ENCODE assay signal across 7 mouse cellular contexts in genomic region chr13:88822332-88822895, GRCm38 (mm10). TPM values are rescaled to one million over a fixed set of nuclear protein-coding genes. Genes with fewer than 3 reads are reported as not detected.
A peak's percentile ranks its signal among the peaks of the same experiment; 100 is the strongest.
DNase-seq lines count a peak whose midpoint lies in the region; ATAC-seq and TF ChIP-seq lines count a peak whose summit lies in the region.

No protein-coding gene starts in this region.

- ATAC-seq in liver, embryonic 11.5 days (replicated peaks; ENCODE audit: low FRiP score) = no peak

- no peak overlapping the region for H3K9ac ChIP-seq in liver, embryonic 11.5 days (ENCODE audit: low read depth, low read length)

- peak overlapping the region; percentile 85 for H3K4me2 ChIP-seq in liver, embryonic 11.5 days

- WGBS in liver, embryonic 11.5 days = 6% methylated on average over 10 of the region's 10 CpGs
- 19% methylated on average over 10 of the region's 10 CpGs for WGBS in olfactory bulb, adult 2 months

- peak overlapping the region; percentile 59 for H3K4me3 ChIP-seq in liver, embryonic 11.5 days (ENCODE audit: low read depth, low read length)
- peak overlapping the region; percentile 65 for H3K4me3 ChIP-seq in embryonic fibroblast, embryonic 13.5 days (ENCODE audit: insufficient read depth, low read length)
- H3K4me3 ChIP-seq in olfactory bulb, adult 2 months (ENCODE audit: insufficient read depth, low read depth, low read length) = peak overlapping the region; percentile 75

- no peak overlapping the region for H3K27ac ChIP-seq in liver, embryonic 11.5 days (ENCODE audit: low read depth, low read length)
- no peak overlapping the region for H3K27ac ChIP-seq in embryonic fibroblast, embryonic 13.5 days (ENCODE audit: insufficient read depth, low read length)
- peak overlapping the region; percentile 74; the same call in 1 of the 2 replicates for H3K27ac ChIP-seq in olfactory bulb, adult 2 months (ENCODE audit: insufficient read depth, low read depth, low read length)

- peaks cover 28% of the 10 kb centered on the region for H3K27me3 ChIP-seq in liver, embryonic 11.5 days (replicated peaks; ENCODE audit: control insufficient read depth, insufficient read depth, low read length)

- TF ChIP-seq CTCF in embryonic fibroblast, embryonic 13.5 days (IDR thresholded peaks at IDR 0.05; ENCODE audit: borderline replicate concordance, insufficient read depth, low read length) = no peak
- TF ChIP-seq CTCF in olfactory bulb, adult 2 months (IDR thresholded peaks at IDR 0.05; ENCODE audit: insufficient read depth, low read depth, low read length) = no peak

- no peaks in the 10 kb centered on the region; the same call in 1 of the 2 replicates for H3K4me1 ChIP-seq in liver, embryonic 11.5 days (replicated peaks; ENCODE audit: control insufficient read depth, insufficient read depth, low read length)
- peaks cover 9% of the 10 kb centered on the region; the same call in 1 of the 2 replicates for H3K4me1 ChIP-seq in embryonic fibroblast, embryonic 13.5 days (ENCODE audit: control insufficient read depth, insufficient read depth, low read length)
- H3K4me1 ChIP-seq in olfactory bulb, adult 2 months (ENCODE audit: control insufficient read depth, insufficient read depth, low read length) = no peaks in the 10 kb centered on the region

- no peaks in the 10 kb centered on the region for H3K9me3 ChIP-seq in liver, embryonic 11.5 days (ENCODE audit: control insufficient read depth, low read length)

- no peak for TF ChIP-seq POLR2A in embryonic fibroblast, embryonic 13.5 days (IDR thresholded peaks at IDR 0.05; ENCODE audit: low read depth, low read length)
- TF ChIP-seq POLR2A in olfactory bulb, adult 2 months (IDR thresholded peaks at IDR 0.05; ENCODE audit: insufficient read depth, low read depth, low read length) = no peak

- no peaks in the 10 kb centered on the region for H3K36me3 ChIP-seq in liver, embryonic 11.5 days (ENCODE audit: control insufficient read depth, insufficient read depth, low read length)

- no peak for DNase-seq in liver, embryonic 11.5 days (ENCODE audit: low spot score)
- DNase-seq in liver = no peak
- peak; percentile 9 to 28 for DNase-seq in layer of hippocampus, postnatal 14 days (ENCODE audit: low spot score in 2 of 2)
- no peak for DNase-seq in ovary, postnatal 14 days (ENCODE audit: low spot score)
- no peak for DNase-seq in kidney, adult 9 months

RNA-seq across cellular contexts. Expression of gene Edil3, which starts 1.1 kb away (rescaled TPM):
- 1.6 and 2.7 TPM in 2 replicates for polyA plus RNA-seq in liver, embryonic 11.5 days (2014; fragmentation: Nextera tagmentation; extraction: Ambion mirVana)
- 40.2 and 42.6 TPM in 2 replicates for polyA plus RNA-seq in embryonic fibroblast, embryonic 13.5 days (2011; ENCODE audit: insufficient read length, low read depth, missing spikeins)
- 10 to 100 TPM; 46.5 to 57.0 TPM for total RNA-seq in layer of hippocampus, postnatal 14 days (2021)
- 78.5 and 135 TPM in 2 replicates for polyA plus RNA-seq in olfactory bulb, adult 2 months (2012; ENCODE audit: insufficient read depth, insufficient read length, low replicate concordance, missing spikeins)

Comparison
In these comparisons a context has a peak if more than half of its experiments do, and no peak if none do; other contexts are left out.
1. DNase-seq: peak in layer of hippocampus, postnatal 14 days (2 of 2); none in liver, embryonic 11.5 days (single experiment), liver (single experiment), ovary, postnatal 14 days (single experiment) and kidney, adult 9 months (single experiment).
2. RNA of gene Edil3, which starts 1.1 kb away (polyA plus RNA-seq): 78.5 to 135 TPM in olfactory bulb, adult 2 months and 40.2 to 42.6 TPM in embryonic fibroblast, embryonic 13.5 days; 1.6 to 2.7 TPM in liver, embryonic 11.5 days; every median in the first group is over 10 times any median in the second.
3. Peak in every context shown above with its lines, with median percentiles within 50 percentile points of each other: H3K4me3 ChIP-seq.